Mouse (Mus musculus) thymus, adult 18-20 months (tissue): ENCODE results near the gene Sirt1.
"Not testable (repeated sequence)": the region's sequence is repeated elsewhere in the genome, so short reads cannot be mapped to it uniquely, and the experiment has no call there.

Source experiments
- DNase-seq, 2 experiments: peaks; one replicate each; pipeline ENCODE4 v3.0.0; 2022; ENCODE audit warnings: mixed read lengths in 2 of 2

The Sirt1 gene

GRCm38 (mm10) chr10:63386991-63387390, 5.5 kb upstream of the Sirt1 start:
- no peak for DNase-seq

- DNase-seq, result peak; percentile 54 to 66
Observed at GRCm38 (mm10) chr10:63386444-63386843, 4.9 kb upstream of the Sirt1 start.

- DNase-seq, result not testable (repeated sequence)
Observed at GRCm38 (mm10) chr10:63385897-63386296, 4.4 kb upstream of the Sirt1 start.

GRCm38 (mm10) chr10:63382372-63383279, 1.1 kb upstream of the Sirt1 start, which contains the start of gene Dnajc12:
Dnajc12 (plus strand) TSS chr10:63382443.
- DNase-seq, result peak; percentile 62 to 75

- DNase-seq, result no peak
Observed at GRCm38 (mm10) chr10:63378948-63379680, 2.4 kb downstream of the Sirt1 start.

- peak in 1 of 2 experiments; percentile 24 for DNase-seq
Observed at GRCm38 (mm10) chr10:63377468-63377867, 4.0 kb downstream of the Sirt1 start.

GRCm38 (mm10) chr10:63376303-63376702, 5.2 kb downstream of the Sirt1 start:
- no peak for DNase-seq

- DNase-seq, result no peak
Observed at GRCm38 (mm10) chr10:63368041-63368440, 13.5 kb downstream of the Sirt1 start.

GRCm38 (mm10) chr10:63367386-63367785, 14.1 kb downstream of the Sirt1 start:
- no peak for DNase-seq

GRCm38 (mm10) chr10:63365918-63366455, 15.5 kb downstream of the Sirt1 start:
- DNase-seq, result no peak

GRCm38 (mm10) chr10:63360502-63360901, 21.0 kb downstream of the Sirt1 start:
- DNase-seq, result no peak

GRCm38 (mm10) chr10:63352111-63352510, 29.4 kb downstream of the Sirt1 start:
- no peak for DNase-seq

GRCm38 (mm10) chr10:63351099-63351498, 30.4 kb downstream of the Sirt1 start:
- DNase-seq, result not testable (repeated sequence)

GRCm38 (mm10) chr10:63350666-63351065, 30.8 kb downstream of the Sirt1 start:
- no peak for DNase-seq

GRCm38 (mm10) chr10:63348291-63348690, 33.2 kb downstream of the Sirt1 start:
- no peak for DNase-seq

- DNase-seq, result no peak
Observed at GRCm38 (mm10) chr10:63344751-63345150, 36.8 kb downstream of the Sirt1 start.

- DNase-seq, result no peak
Observed at GRCm38 (mm10) chr10:63341351-63341750, 40.2 kb downstream of the Sirt1 start.

- peak; percentile 80 for DNase-seq
Observed at GRCm38 (mm10) chr10:63338914-63339643, 42.4 kb downstream of the Sirt1 start.

GRCm38 (mm10) chr10:63337951-63338836, 43.3 kb downstream of the Sirt1 start:
- DNase-seq, result peak; percentile 21 to 33

GRCm38 (mm10) chr10:63337326-63337725, 44.2 kb downstream of the Sirt1 start:
- no peak for DNase-seq

GRCm38 (mm10) chr10:63336901-63337300, 44.6 kb downstream of the Sirt1 start:
- no peak for DNase-seq

GRCm38 (mm10) chr10:63327091-63327490, 54.4 kb downstream of the Sirt1 start:
- no peak for DNase-seq
